Comparison of ENCODE assay signal across 8 mouse cellular contexts in the genomic region with DNA sequence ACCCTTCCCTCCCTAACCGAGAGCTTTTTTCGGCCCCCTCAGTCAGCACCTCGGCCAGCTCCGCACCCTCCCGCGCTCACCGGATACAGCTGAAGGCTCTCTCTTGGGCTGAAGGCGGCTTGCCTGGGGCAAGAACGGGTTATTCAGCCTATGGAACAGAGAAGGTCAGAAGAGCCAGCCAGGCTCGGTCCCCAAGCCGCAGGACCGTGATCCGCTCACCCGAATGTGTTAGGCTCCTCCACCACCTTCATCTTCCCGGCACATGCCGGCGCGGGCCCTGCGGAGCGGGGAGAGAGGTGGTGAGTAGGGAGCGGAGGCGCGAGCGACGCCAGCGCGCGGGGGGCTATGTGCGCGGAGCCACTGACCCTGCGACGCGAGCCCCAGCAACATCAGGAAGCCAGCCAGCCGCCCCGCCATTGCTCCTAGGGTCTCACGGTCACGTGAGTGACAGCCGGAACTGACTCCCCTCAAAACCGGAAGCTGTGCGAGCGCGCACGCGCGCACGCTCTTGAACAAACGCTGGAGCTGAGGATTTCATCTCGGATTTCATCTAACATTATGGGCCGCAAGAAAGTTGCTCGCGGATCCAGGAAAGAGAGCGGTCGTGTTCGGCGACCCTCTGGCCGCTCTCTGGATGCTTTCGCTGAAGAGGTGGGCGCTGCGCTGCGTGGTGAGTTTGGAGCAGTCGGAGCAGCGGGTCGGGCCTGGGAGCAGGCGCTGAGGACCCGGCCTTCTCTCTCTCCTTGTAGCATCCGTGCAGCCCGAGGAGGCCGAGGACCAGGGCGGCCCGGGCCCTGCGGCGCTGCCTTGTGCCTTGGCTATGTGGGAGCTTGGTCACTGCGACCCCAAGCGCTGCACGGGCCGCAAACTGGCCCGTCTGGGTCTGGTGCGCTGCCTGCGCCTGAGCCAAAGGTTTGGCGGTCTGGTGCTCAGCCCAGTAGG. TPM values are rescaled to one million over a fixed set of nuclear protein-coding genes. Genes with fewer than 3 reads are reported as not detected.
A peak's percentile ranks its signal among the peaks of the same experiment; 100 is the strongest.
DNase-seq lines count a peak whose midpoint lies in the region; ATAC-seq and TF ChIP-seq lines count a peak whose summit lies in the region.

Gene Gnptg (minus strand): TSS at position 430 of the 942 bp plus-strand sequence.
Gene Tsr3 (plus strand): TSS at position 476 of the 942 bp plus-strand sequence.

- H3K9me3 ChIP-seq in embryonic facial prominence, embryonic 13.5 days = no peaks in the 10 kb centered on the region
- H3K9me3 ChIP-seq in limb, embryonic 13.5 days = no peaks in the 10 kb centered on the region
- no peaks in the 10 kb centered on the region for H3K9me3 ChIP-seq in midbrain, embryonic 15.5 days

- H3K36me3 ChIP-seq in embryonic facial prominence, embryonic 13.5 days = peaks cover 52% of the 10 kb centered on the region
- no peaks in the 10 kb centered on the region for H3K36me3 ChIP-seq in heart, adult 2 months (ENCODE audit: control insufficient read depth, insufficient read depth, low read length)
- H3K36me3 ChIP-seq in kidney, adult 2 months (ENCODE audit: control insufficient read depth, insufficient read depth, low read length) = no peaks in the 10 kb centered on the region
- H3K36me3 ChIP-seq in limb, embryonic 13.5 days = peaks cover 52% of the 10 kb centered on the region
- H3K36me3 ChIP-seq in midbrain, embryonic 15.5 days (replicated peaks) = peaks cover 25% of the 10 kb centered on the region; the same call in 1 of the 2 replicates

- peak; percentile 92 for DNase-seq in 416B (ENCODE audit: low read depth)
- peak; percentile 91 to 92 for DNase-seq in adrenal gland, postnatal 36 days
- DNase-seq in heart, adult 2 months = peak; percentile 87 to 88
- DNase-seq in kidney, adult 2 months = peak; percentile 91
- peak; percentile 69 to 79 for DNase-seq in spleen, adult 18-20 months

- intact Hi-C loops in heart, adult 2 months (cut with DNase I) = loop anchor here (5.0 kb wide), 1 partner anchor 53 kb away; the partner anchor contains the start of gene Unkl

- TF ChIP-seq POLR2A in heart, adult 2 months (IDR thresholded peaks at IDR 0.05; ENCODE audit: insufficient read depth, low read depth, low read length) = peak; percentile 66
- no peak for TF ChIP-seq POLR2A in kidney, adult 2 months (IDR thresholded peaks at IDR 0.05; ENCODE audit: low read depth, low read length)

- peak within 1 kb of the TSS; percentile 94 for H3K27ac ChIP-seq in embryonic facial prominence, embryonic 13.5 days
- H3K27ac ChIP-seq in heart, adult 2 months = peak within 1 kb of the TSS; percentile 74
- peak within 1 kb of the TSS; percentile 26; the same call in 1 of the 2 replicates for H3K27ac ChIP-seq in kidney, adult 2 months (ENCODE audit: insufficient read depth, low read depth, low read length)
- H3K27ac ChIP-seq in limb, embryonic 13.5 days = peak within 1 kb of the TSS; percentile 92
- H3K27ac ChIP-seq in midbrain, embryonic 15.5 days = peak within 1 kb of the TSS; percentile 76

- no peaks in the 10 kb centered on the region for H3K79me2 ChIP-seq in heart, adult 2 months (replicated peaks; ENCODE audit: control insufficient read depth, insufficient read depth, low read length)

- WGBS in embryonic facial prominence, embryonic 13.5 days = under 1% methylated on average over 80 of the region's 80 CpGs
- WGBS in heart, adult 2 months = under 1% methylated on average over 80 of the region's 80 CpGs
- under 1% methylated on average over 80 of the region's 80 CpGs for WGBS in kidney, adult 2 months
- WGBS in limb, embryonic 13.5 days = under 1% methylated on average over 80 of the region's 80 CpGs
- WGBS in midbrain, embryonic 15.5 days = under 1% methylated on average over 80 of the region's 80 CpGs

- peak; percentile 76; the same call in 1 of the 2 replicates for ATAC-seq in embryonic facial prominence, embryonic 13.5 days (ENCODE audit: insufficient number of reproducible peaks, insufficient read depth, low FRiP score, low TSS enrichment, low read depth)
- ATAC-seq in limb, embryonic 13.5 days (ENCODE audit: low FRiP score, low read depth) = peak; percentile 91
- ATAC-seq in midbrain, embryonic 15.5 days (replicated peaks) = peak; percentile 85

- H3K9ac ChIP-seq in embryonic facial prominence, embryonic 13.5 days = peak within 1 kb of the TSS; percentile 99
- peak within 1 kb of the TSS; percentile 75 for H3K9ac ChIP-seq in heart, adult 2 months (ENCODE audit: low read depth, low read length)
- H3K9ac ChIP-seq in limb, embryonic 13.5 days = peak within 1 kb of the TSS; percentile 99
- peak within 1 kb of the TSS; percentile 96 for H3K9ac ChIP-seq in midbrain, embryonic 15.5 days

- H3K27me3 ChIP-seq in embryonic facial prominence, embryonic 13.5 days = no peaks in the 10 kb centered on the region
- H3K27me3 ChIP-seq in heart, adult 2 months (ENCODE audit: control insufficient read depth, insufficient read depth, low read length) = no peaks in the 10 kb centered on the region
- no peaks in the 10 kb centered on the region for H3K27me3 ChIP-seq in kidney, adult 2 months (replicated peaks; ENCODE audit: control insufficient read depth, insufficient read depth, low read length)
- H3K27me3 ChIP-seq in limb, embryonic 13.5 days = no peaks in the 10 kb centered on the region
- no peaks in the 10 kb centered on the region for H3K27me3 ChIP-seq in midbrain, embryonic 15.5 days (replicated peaks)

- peak within 1 kb of the TSS; percentile 81 for H3K4me2 ChIP-seq in embryonic facial prominence, embryonic 13.5 days
- peak within 1 kb of the TSS; percentile 95 for H3K4me2 ChIP-seq in limb, embryonic 13.5 days (replicated peaks)
- H3K4me2 ChIP-seq in midbrain, embryonic 15.5 days = peak within 1 kb of the TSS; percentile 86

- peaks cover 17% of the 10 kb centered on the region for H3K4me1 ChIP-seq in embryonic facial prominence, embryonic 13.5 days
- peaks cover 5% of the 10 kb centered on the region; the same call in 1 of the 2 replicates for H3K4me1 ChIP-seq in heart, adult 2 months (ENCODE audit: control insufficient read depth, insufficient read depth, low read length)
- H3K4me1 ChIP-seq in kidney, adult 2 months (ENCODE audit: control insufficient read depth, insufficient read depth, low read length) = no peaks in the 10 kb centered on the region
- H3K4me1 ChIP-seq in limb, embryonic 13.5 days = peaks cover 18% of the 10 kb centered on the region
- H3K4me1 ChIP-seq in midbrain, embryonic 15.5 days = peaks cover 20% of the 10 kb centered on the region

- no peak for TF ChIP-seq CTCF in heart, adult 2 months (IDR thresholded peaks at IDR 0.05)
- no peak for TF ChIP-seq CTCF in kidney, adult 2 months (conservative IDR thresholded peaks at IDR 0.05; ENCODE audit: insufficient read depth, insufficient read length, low read depth, low read length)

- 0 out of 2 replicates have a peak, but pooled peaks have one; percentile 3 for TF ChIP-seq EP300 in heart, adult 2 months (IDR thresholded peaks at IDR 0.05; ENCODE audit: insufficient read depth, low read depth, low read length)

- peak within 1 kb of the TSS; percentile 99 for H3K4me3 ChIP-seq in embryonic facial prominence, embryonic 13.5 days
- peak within 1 kb of the TSS; percentile 89 for H3K4me3 ChIP-seq in heart, adult 2 months
- H3K4me3 ChIP-seq in kidney, adult 2 months (ENCODE audit: insufficient read depth, low read depth, low read length) = peak within 1 kb of the TSS; percentile 78
- H3K4me3 ChIP-seq in limb, embryonic 13.5 days = peak within 1 kb of the TSS; percentile 99
- peak within 1 kb of the TSS; percentile 97 for H3K4me3 ChIP-seq in midbrain, embryonic 15.5 days

RNA-seq across cellular contexts. Expression of gene Gnptg, which starts in this region (rescaled TPM):
- total RNA-seq in adrenal gland, postnatal 36 days (2021) = 10 to 100 TPM; 41.2 to 43.2 TPM
- 33.9 and 34.3 TPM in 2 replicates for polyA plus RNA-seq in embryonic facial prominence, embryonic 13.5 days (2015; fragmentation: Nextera tagmentation; extraction: Ambion mirVana)
- 10 to 100 TPM; 13.6 to 16.1 TPM for total RNA-seq in heart, adult 2 months (2021)
- 18.0 and 19.5 TPM in 2 replicates for polyA plus RNA-seq in heart, adult 2 months (2012; rRNA removed)
- polyA plus RNA-seq in kidney, adult 2 months (2012; rRNA removed) = 121 and 123 TPM in 2 replicates
- polyA plus RNA-seq in limb, embryonic 13.5 days (2015; fragmentation: Nextera tagmentation; extraction: Ambion mirVana) = 34.9 and 35.5 TPM in 2 replicates
- polyA plus RNA-seq in midbrain, embryonic 15.5 days (2015; fragmentation: Nextera tagmentation; extraction: Ambion mirVana) = 96.0 and 108 TPM in 2 replicates

RNA-seq across cellular contexts. Expression of gene Tsr3, which starts in this region (rescaled TPM):
- total RNA-seq in adrenal gland, postnatal 36 days (2021) = 10 to 100 TPM; 23.1 to 29.0 TPM
- 54.4 and 57.2 TPM in 2 replicates for polyA plus RNA-seq in embryonic facial prominence, embryonic 13.5 days (2015; fragmentation: Nextera tagmentation; extraction: Ambion mirVana)
- 1 to 10 TPM; 6.9 to 8.2 TPM for total RNA-seq in heart, adult 2 months (2021)
- 7.1 TPM in 2 replicates for polyA plus RNA-seq in heart, adult 2 months (2012; rRNA removed)
- polyA plus RNA-seq in kidney, adult 2 months (2012; rRNA removed) = 20.0 and 21.6 TPM in 2 replicates
- 57.0 and 59.4 TPM in 2 replicates for polyA plus RNA-seq in limb, embryonic 13.5 days (2015; fragmentation: Nextera tagmentation; extraction: Ambion mirVana)
- polyA plus RNA-seq in midbrain, embryonic 15.5 days (2015; fragmentation: Nextera tagmentation; extraction: Ambion mirVana) = 62.7 and 62.9 TPM in 2 replicates

Comparison
In these comparisons a context has a peak if more than half of its experiments do, and no peak if none do; other contexts are left out.
1. Peak in every context shown above with its lines: DNase-seq, ATAC-seq, H3K4me3 ChIP-seq and H3K27ac ChIP-seq.
2. H3K27ac ChIP-seq: peak in every context shown above with its lines; median percentile 94 in embryonic facial prominence, embryonic 13.5 days; 92 in limb, embryonic 13.5 days; 76 in midbrain, embryonic 15.5 days; 74 in heart, adult 2 months; 26 in kidney, adult 2 months.